Mouse (Mus musculus): ENCODE results near the gene Krt31.

Gene Krt31

GRCm38 (mm10) chr11:100050451-100050850 is at the start of gene Krt31:
TSS of gene Krt31 (minus strand) at chr11:100050551.
- no peak for DNase-seq (ENCODE audit: extremely low read depth, low read depth, low spot score)

- DNase-seq (ENCODE audit: extremely low read depth, low read depth, low spot score): no peak
These were observed 47.5 kb upstream of the Krt31 start for GRCm38 (mm10) chr11:100097819-100098218.

- DNase-seq (ENCODE audit: extremely low read depth, low read depth, low spot score): no peak
These were observed 45.8 kb upstream of the Krt31 start, which contains the start of gene Krt35 for GRCm38 (mm10) chr11:100096141-100096540. TSS of gene Krt35 (minus strand) at chr11:100096241.

- no peak for DNase-seq (ENCODE audit: extremely low read depth, low read depth, low spot score)
These were observed 38.2 kb upstream of the Krt31 start for GRCm38 (mm10) chr11:100088378-100089025.

GRCm38 (mm10) chr11:100087861-100088260 is 37.5 kb upstream of the Krt31 start, which contains the start of gene Krt32:
TSS of gene Krt32 (minus strand) at chr11:100088226.
- no peak for DNase-seq (ENCODE audit: extremely low read depth, low read depth, low spot score)

GRCm38 (mm10) chr11:100073873-100074272 is 23.5 kb upstream of the Krt31 start:
- DNase-seq (ENCODE audit: extremely low read depth, low read depth, low spot score): no peak

GRCm38 (mm10) chr11:100067293-100068036 is 17.1 kb upstream of the Krt31 start:
- peak; percentile 25 for DNase-seq (ENCODE audit: extremely low read depth, low read depth, low spot score)

- DNase-seq (ENCODE audit: extremely low read depth, low read depth, low spot score): peak; percentile 91
These were observed 16.1 kb upstream of the Krt31 start for GRCm38 (mm10) chr11:100066236-100067010.

GRCm38 (mm10) chr11:100058875-100059274 is 8.5 kb upstream of the Krt31 start:
- DNase-seq (ENCODE audit: extremely low read depth, low read depth, low spot score): no peak

- DNase-seq (ENCODE audit: extremely low read depth, low read depth, low spot score): peak; percentile 64
These were observed 5.6 kb upstream of the Krt31 start for GRCm38 (mm10) chr11:100055686-100056655.

- no peak for DNase-seq (ENCODE audit: extremely low read depth, low read depth, low spot score)
These were observed 3.2 kb downstream of the Krt31 start for GRCm38 (mm10) chr11:100047193-100047592.

GRCm38 (mm10) chr11:100046303-100046866 is 4.0 kb downstream of the Krt31 start:
- DNase-seq (ENCODE audit: extremely low read depth, low read depth, low spot score): no peak

- no peak for DNase-seq (ENCODE audit: extremely low read depth, low read depth, low spot score)
These were observed 8.9 kb downstream of the Krt31 start, which contains the start of gene Krt34 for GRCm38 (mm10) chr11:100041454-100041853. TSS of gene Krt34 (minus strand) at chr11:100041554.

GRCm38 (mm10) chr11:100029768-100030167 is 20.6 kb downstream of the Krt31 start, which contains the start of gene Krt33b:
TSS of gene Krt33b (minus strand) at chr11:100029868.
- no peak for DNase-seq (ENCODE audit: extremely low read depth, low read depth, low spot score)

- DNase-seq (ENCODE audit: extremely low read depth, low read depth, low spot score): no peak
These were observed 28.9 kb downstream of the Krt31 start for GRCm38 (mm10) chr11:100021438-100021837.

- DNase-seq (ENCODE audit: extremely low read depth, low read depth, low spot score): no peak
These were observed 30.9 kb downstream of the Krt31 start for GRCm38 (mm10) chr11:100019466-100019865.

GRCm38 (mm10) chr11:100016112-100016511 is 34.2 kb downstream of the Krt31 start, which contains the start of gene Krt33a:
TSS of gene Krt33a (minus strand) at chr11:100016212.
- DNase-seq (ENCODE audit: extremely low read depth, low read depth, low spot score): no peak

GRCm38 (mm10) chr11:100013691-100014171 is 36.6 kb downstream of the Krt31 start:
- no peak for DNase-seq (ENCODE audit: extremely low read depth, low read depth, low spot score)

- DNase-seq (ENCODE audit: extremely low read depth, low read depth, low spot score): no peak
These were observed 39.7 kb downstream of the Krt31 start for GRCm38 (mm10) chr11:100010682-100011081.

GRCm38 (mm10) chr11:100008336-100008735 is 42.0 kb downstream of the Krt31 start:
- DNase-seq (ENCODE audit: extremely low read depth, low read depth, low spot score): no peak

Measured in fat pad, adult 2 months (tissue).